Mouse (Mus musculus) brain, embryonic 14.5 days (tissue): ENCODE data around the gene Gm10192. TPM values are rescaled to one million over a fixed set of nuclear protein-coding genes. Genes with fewer than 3 reads are reported as not detected.
"Not testable (repeated sequence)": the region's sequence is repeated elsewhere in the genome, so short reads cannot be mapped to it uniquely, and the experiment has no call there.

Source experiments
- DNase-seq: peaks from one replicate; pipeline ENCODE4 v3.0.0-alpha.2; 2011; ENCODE audit warnings: low read depth
- CTCF ChIP-seq: fragments of 200-500 bp; IDR thresholded peaks from 2 replicates; pipeline ENCODE4 v1.5.1; 2012; ENCODE audit warnings: inconsistent platforms, mild to moderate bottlenecking, moderate library complexity, borderline replicate concordance; ENCODE audit not compliant: insufficient read depth, insufficient read length; ENCODE audit errors: extremely low read depth
- POLR2A ChIP-seq: fragments of 200-500 bp; IDR thresholded peaks from 2 replicates; pipeline ENCODE4 v1.6.1; 2012; ENCODE audit warnings: mild to moderate bottlenecking, inconsistent platforms, borderline replicate concordance; ENCODE audit not compliant: poor library complexity, insufficient read depth, insufficient read length, severe bottlenecking; ENCODE audit errors: extremely low read depth
- polyA plus RNA-seq: library from polyadenylated mRNA; depleted of rRNA; stranded (reverse); fragments of >200 nt; gene quantifications from 2 replicates; pipeline ENCODE4 v1.2.3, GENCODE M21; 2012; rRNA removed

Gene Gm10192
- not detected in 2 replicates for polyA plus RNA-seq

- not testable (repeated sequence) for DNase-seq
Observed at GRCm38 (mm10) chr4:97183066-97183465, at the start of gene Gm10192. Gene Gm10192 (minus strand): TSS chr4:97183166.

- TF ChIP-seq POLR2A: no peak
- TF ChIP-seq CTCF: no peak
- DNase-seq: peak; percentile 32
Observed at GRCm38 (mm10) chr4:97230411-97231104, 47.6 kb upstream of the Gm10192 start.

- TF ChIP-seq POLR2A: no peak
- TF ChIP-seq CTCF: no peak
- DNase-seq: no peak
Observed at GRCm38 (mm10) chr4:97219701-97220100, 36.7 kb upstream of the Gm10192 start.

- TF ChIP-seq CTCF (no peak), POLR2A (no peak)
- no peak for DNase-seq
Observed at GRCm38 (mm10) chr4:97217906-97218305, 34.9 kb upstream of the Gm10192 start.

- no peak for DNase-seq
- TF ChIP-seq CTCF (no peak), POLR2A (no peak)
Observed at GRCm38 (mm10) chr4:97212514-97212913, 29.5 kb upstream of the Gm10192 start.

GRCm38 (mm10) chr4:97202986-97203385 is 20.0 kb upstream of the Gm10192 start:
- not testable (repeated sequence) for DNase-seq

GRCm38 (mm10) chr4:97193176-97193575 is 10.2 kb upstream of the Gm10192 start:
- DNase-seq: peak; percentile 93

GRCm38 (mm10) chr4:97192601-97193000 is 9.6 kb upstream of the Gm10192 start:
- DNase-seq: peak; percentile 20
- TF ChIP-seq CTCF: no peak
- TF ChIP-seq POLR2A: no peak

More at GRCm38 (mm10) chr4:97193176-97193575, 10.2 kb upstream of the Gm10192 start:
- TF ChIP-seq CTCF (no peak), POLR2A (no peak)

- no peak for DNase-seq
- TF ChIP-seq POLR2A: no peak
- TF ChIP-seq CTCF: no peak
Observed at GRCm38 (mm10) chr4:97180396-97180795, 2.6 kb downstream of the Gm10192 start.

GRCm38 (mm10) chr4:97156841-97157345 is 26.1 kb downstream of the Gm10192 start:
- peak; percentile 48 for DNase-seq
- TF ChIP-seq CTCF (no peak), POLR2A (no peak)

- TF ChIP-seq CTCF (no peak), POLR2A (no peak)
- DNase-seq: peak; percentile 41
Observed at GRCm38 (mm10) chr4:97156084-97156483, 26.9 kb downstream of the Gm10192 start.

GRCm38 (mm10) chr4:97153554-97153953 is 29.4 kb downstream of the Gm10192 start:
- TF ChIP-seq POLR2A: no peak
- TF ChIP-seq CTCF: no peak
- DNase-seq: no peak

GRCm38 (mm10) chr4:97142484-97142883 is 40.5 kb downstream of the Gm10192 start:
- no peak for DNase-seq
- TF ChIP-seq POLR2A: no peak
- no peak for TF ChIP-seq CTCF
